Mouse (Mus musculus): ENCODE data around the gene Mgat3. TPM values are rescaled to one million over a fixed set of nuclear protein-coding genes. Genes with fewer than 3 reads are reported as not detected.

The Mgat3 gene
- 15.7 and 15.8 TPM in 2 replicates for polyA plus RNA-seq (2015; fragmentation: Nextera tagmentation; extraction: Ambion mirVana)

- Histone ChIP-seq H3K4me1 (ENCODE audit: control insufficient read depth, insufficient read depth, low read depth, low read length) (peaks cover 24% of the 10 kb centered on the region), H3K4me3 (ENCODE audit: low read length) (peak within 1 kb of the TSS; percentile 94), H3K9ac (ENCODE audit: low read depth, low read length) (peak within 1 kb of the TSS; percentile 98), H3K36me3 (ENCODE audit: control insufficient read depth, insufficient read depth, low read length) (no peaks in the 10 kb centered on the region), H3K27me3 (replicated peaks; ENCODE audit: control insufficient read depth, insufficient read depth, low read length) (no peaks in the 10 kb centered on the region), H3K9me3 (ENCODE audit: control insufficient read depth, low read length) (no peaks in the 10 kb centered on the region), H3K27ac (ENCODE audit: low read depth, low read length) (peak within 1 kb of the TSS; percentile 95), H3K4me2 (ENCODE audit: low read length) (peak within 1 kb of the TSS; percentile 77)
- peak; percentile 83 for ATAC-seq
- WGBS: 4% methylated on average over 32 of the region's 85 CpGs
These were observed at the start of gene Mgat3 for GRCm38 (mm10) chr15:80173001-80173771. Gene Mgat3, plus strand, starts transcription at chr15:80173721.

- H3K4me1 ChIP-seq (ENCODE audit: control insufficient read depth, insufficient read depth, low read depth, low read length): no peaks in the 10 kb centered on the region
- no peaks in the 10 kb centered on the region for H3K36me3 ChIP-seq (ENCODE audit: control insufficient read depth, insufficient read depth, low read length)
- no peak overlapping the region for H3K9ac ChIP-seq (ENCODE audit: low read depth, low read length)
- no peak for ATAC-seq
- WGBS: 85% methylated on average over 4 of the region's 4 CpGs
- no peak overlapping the region for H3K4me3 ChIP-seq (ENCODE audit: low read length)
- H3K9me3 ChIP-seq (ENCODE audit: control insufficient read depth, low read length): no peaks in the 10 kb centered on the region
- H3K27ac ChIP-seq (ENCODE audit: low read depth, low read length): no peak overlapping the region
- no peaks in the 10 kb centered on the region for H3K27me3 ChIP-seq (replicated peaks; ENCODE audit: control insufficient read depth, insufficient read depth, low read length)
- H3K4me2 ChIP-seq (ENCODE audit: low read length): no peak overlapping the region
These were observed 48.9 kb upstream of the Mgat3 start for GRCm38 (mm10) chr15:80124651-80125050.

- Histone ChIP-seq H3K36me3 (ENCODE audit: control insufficient read depth, insufficient read depth, low read length) (no peaks in the 10 kb centered on the region), H3K4me2 (ENCODE audit: low read length) (no peak overlapping the region), H3K4me1 (ENCODE audit: control insufficient read depth, insufficient read depth, low read depth, low read length) (no peaks in the 10 kb centered on the region), H3K27me3 (replicated peaks; ENCODE audit: control insufficient read depth, insufficient read depth, low read length) (no peaks in the 10 kb centered on the region), H3K27ac (ENCODE audit: low read depth, low read length) (no peak overlapping the region), H3K4me3 (ENCODE audit: low read length) (no peak overlapping the region), H3K9me3 (ENCODE audit: control insufficient read depth, low read length) (no peaks in the 10 kb centered on the region), H3K9ac (ENCODE audit: low read depth, low read length) (no peak overlapping the region)
- no peak for ATAC-seq
- 58% methylated on average over 1 of the region's 1 CpGs for WGBS
These were observed 46.3 kb upstream of the Mgat3 start for GRCm38 (mm10) chr15:80127191-80127590.

- no peak overlapping the region for H3K9ac ChIP-seq (ENCODE audit: low read depth, low read length)
- no peak for ATAC-seq
- no peak overlapping the region for H3K4me3 ChIP-seq (ENCODE audit: low read length)
- 89% methylated on average over 6 of the region's 6 CpGs for WGBS
- H3K27ac ChIP-seq (ENCODE audit: low read depth, low read length): no peak overlapping the region
- H3K27me3 ChIP-seq (replicated peaks; ENCODE audit: control insufficient read depth, insufficient read depth, low read length): no peaks in the 10 kb centered on the region
- H3K36me3 ChIP-seq (ENCODE audit: control insufficient read depth, insufficient read depth, low read length): no peaks in the 10 kb centered on the region
- H3K9me3 ChIP-seq (ENCODE audit: control insufficient read depth, low read length): no peaks in the 10 kb centered on the region
- H3K4me1 ChIP-seq (ENCODE audit: control insufficient read depth, insufficient read depth, low read depth, low read length): peaks cover 14% of the 10 kb centered on the region
- no peak overlapping the region for H3K4me2 ChIP-seq (ENCODE audit: low read length)
These were observed 43.5 kb upstream of the Mgat3 start for GRCm38 (mm10) chr15:80129982-80130381.

- Histone ChIP-seq H3K27ac (ENCODE audit: low read depth, low read length) (no peak overlapping the region), H3K9me3 (ENCODE audit: control insufficient read depth, low read length) (no peaks in the 10 kb centered on the region), H3K4me2 (ENCODE audit: low read length) (no peak overlapping the region), H3K9ac (ENCODE audit: low read depth, low read length) (no peak overlapping the region), H3K36me3 (ENCODE audit: control insufficient read depth, insufficient read depth, low read length) (no peaks in the 10 kb centered on the region), H3K4me1 (ENCODE audit: control insufficient read depth, insufficient read depth, low read depth, low read length) (peaks cover 14% of the 10 kb centered on the region), H3K27me3 (replicated peaks; ENCODE audit: control insufficient read depth, insufficient read depth, low read length) (no peaks in the 10 kb centered on the region), H3K4me3 (ENCODE audit: low read length) (no peak overlapping the region)
- no peak for ATAC-seq
- WGBS: 77% methylated on average over 5 of the region's 5 CpGs
These were observed 42.8 kb upstream of the Mgat3 start for GRCm38 (mm10) chr15:80130689-80131088.

GRCm38 (mm10) chr15:80131421-80131820 lies 42.1 kb upstream of the Mgat3 start:
- Histone ChIP-seq H3K4me3 (ENCODE audit: low read length) (no peak overlapping the region), H3K9me3 (ENCODE audit: control insufficient read depth, low read length) (no peaks in the 10 kb centered on the region), H3K27me3 (replicated peaks; ENCODE audit: control insufficient read depth, insufficient read depth, low read length) (no peaks in the 10 kb centered on the region), H3K27ac (ENCODE audit: low read depth, low read length) (no peak overlapping the region), H3K4me2 (ENCODE audit: low read length) (no peak overlapping the region), H3K9ac (ENCODE audit: low read depth, low read length) (no peak overlapping the region), H3K36me3 (ENCODE audit: control insufficient read depth, insufficient read depth, low read length) (no peaks in the 10 kb centered on the region), H3K4me1 (ENCODE audit: control insufficient read depth, insufficient read depth, low read depth, low read length) (peaks cover 14% of the 10 kb centered on the region)
- no peak for ATAC-seq
- 64% methylated on average over 6 of the region's 6 CpGs for WGBS

GRCm38 (mm10) chr15:80132452-80132851 lies 41.1 kb upstream of the Mgat3 start:
- no peak for ATAC-seq
- H3K9ac ChIP-seq (ENCODE audit: low read depth, low read length): peak overlapping the region; percentile 18; the same call in 1 of the 2 replicates

GRCm38 (mm10) chr15:80132993-80133586 lies 40.4 kb upstream of the Mgat3 start, which contains the start of gene Tab1:
Gene Tab1, plus strand, starts transcription at chr15:80133127.
- Histone ChIP-seq H3K9ac (ENCODE audit: low read depth, low read length) (peak within 1 kb of the TSS; percentile 86), H3K27me3 (replicated peaks; ENCODE audit: control insufficient read depth, insufficient read depth, low read length) (no peaks in the 10 kb centered on the region), H3K27ac (ENCODE audit: low read depth, low read length) (peak within 1 kb of the TSS; percentile 99), H3K4me3 (ENCODE audit: low read length) (peak within 1 kb of the TSS; percentile 71), H3K4me1 (ENCODE audit: control insufficient read depth, insufficient read depth, low read depth, low read length) (peaks cover 19% of the 10 kb centered on the region), H3K4me2 (ENCODE audit: low read length) (peak within 1 kb of the TSS; percentile 61), H3K9me3 (ENCODE audit: control insufficient read depth, low read length) (no peaks in the 10 kb centered on the region), H3K36me3 (ENCODE audit: control insufficient read depth, insufficient read depth, low read length) (no peaks in the 10 kb centered on the region)
- ATAC-seq: peak; percentile 96
- under 1% methylated on average over 56 of the region's 59 CpGs for WGBS

More at GRCm38 (mm10) chr15:80132452-80132851, 41.1 kb upstream of the Mgat3 start:
- H3K36me3 ChIP-seq (ENCODE audit: control insufficient read depth, insufficient read depth, low read length): no peaks in the 10 kb centered on the region
- H3K4me1 ChIP-seq (ENCODE audit: control insufficient read depth, insufficient read depth, low read depth, low read length): peaks cover 14% of the 10 kb centered on the region
- no peaks in the 10 kb centered on the region for H3K9me3 ChIP-seq (ENCODE audit: control insufficient read depth, low read length)
- no peaks in the 10 kb centered on the region for H3K27me3 ChIP-seq (replicated peaks; ENCODE audit: control insufficient read depth, insufficient read depth, low read length)
- peak overlapping the region; percentile 71 for H3K4me3 ChIP-seq (ENCODE audit: low read length)
- no peak overlapping the region for H3K27ac ChIP-seq (ENCODE audit: low read depth, low read length)
- peak overlapping the region; percentile 61 for H3K4me2 ChIP-seq (ENCODE audit: low read length)
- WGBS: 83% methylated on average over 9 of the region's 9 CpGs

GRCm38 (mm10) chr15:80133682-80134449 lies 39.7 kb upstream of the Mgat3 start:
- Histone ChIP-seq H3K4me3 (ENCODE audit: low read length) (peak overlapping the region; percentile 71), H3K9me3 (ENCODE audit: control insufficient read depth, low read length) (no peaks in the 10 kb centered on the region), H3K27me3 (replicated peaks; ENCODE audit: control insufficient read depth, insufficient read depth, low read length) (no peaks in the 10 kb centered on the region), H3K4me1 (ENCODE audit: control insufficient read depth, insufficient read depth, low read depth, low read length) (peaks cover 22% of the 10 kb centered on the region), H3K4me2 (ENCODE audit: low read length) (peak overlapping the region; percentile 61), H3K27ac (ENCODE audit: low read depth, low read length) (peak overlapping the region; percentile 99), H3K36me3 (ENCODE audit: control insufficient read depth, insufficient read depth, low read length) (no peaks in the 10 kb centered on the region), H3K9ac (ENCODE audit: low read depth, low read length) (peak overlapping the region; percentile 86)
- ATAC-seq: no peak
- WGBS: 7% methylated on average over 14 of the region's 14 CpGs
